Mouse (Mus musculus) urinary bladder, adult 2 months (tissue): ENCODE measurements around the gene Gm47985. TPM values are rescaled to one million over a fixed set of nuclear protein-coding genes. Genes with fewer than 3 reads are reported as not detected.
"Not testable (repeated sequence)": the region's sequence is repeated elsewhere in the genome, so short reads cannot be mapped to it uniquely, and the experiment has no call there.

Source experiments
- DNase-seq: peaks from one replicate; pipeline ENCODE4 v3.0.0; 2022; ENCODE audit warnings: low spot score
- polyA plus RNA-seq: library from polyadenylated mRNA; depleted of rRNA; stranded (reverse); fragments of >200 nt; gene quantifications from 2 replicates; pipeline ENCODE4 v1.2.3, GENCODE M21; 2012

The Gm47985 gene
- polyA plus RNA-seq, 1 experiment: not detected

- DNase-seq: no peak
Measured at GRCm38 (mm10) chr1:151177030-151177936, 5.1 kb upstream of the Gm47985 start.

GRCm38 (mm10) chr1:151177937-151178271 is 4.4 kb upstream of the Gm47985 start:
- no peak for DNase-seq

DNA sequence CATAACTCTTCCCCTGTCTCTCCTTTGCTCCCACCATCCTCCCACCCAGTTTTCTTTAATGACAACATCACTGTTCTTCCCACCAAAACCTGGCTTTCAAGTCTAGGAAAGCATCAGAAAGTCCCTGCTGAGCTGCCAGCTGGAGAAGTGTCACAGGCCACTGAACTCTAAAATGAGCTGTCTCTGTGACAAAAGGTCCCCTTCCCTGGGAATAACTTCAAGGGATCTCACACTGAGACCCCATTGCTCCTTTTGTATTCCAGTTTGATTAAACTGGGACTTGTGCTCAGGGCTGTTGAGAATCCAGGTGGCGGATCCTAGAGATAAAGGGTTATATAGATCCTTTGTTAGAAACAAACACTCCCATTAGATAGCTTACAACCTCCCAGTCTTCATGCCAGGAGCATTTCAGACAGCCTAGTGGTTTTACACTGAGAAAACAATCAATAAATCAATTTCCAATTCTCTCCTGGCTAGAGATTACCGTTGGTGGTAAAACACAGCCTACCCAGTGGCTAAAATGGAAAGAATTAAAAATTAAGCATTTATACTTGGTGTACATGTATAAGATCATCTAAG is 3.7 kb upstream of the Gm47985 start:
- no peak for DNase-seq

DNA sequence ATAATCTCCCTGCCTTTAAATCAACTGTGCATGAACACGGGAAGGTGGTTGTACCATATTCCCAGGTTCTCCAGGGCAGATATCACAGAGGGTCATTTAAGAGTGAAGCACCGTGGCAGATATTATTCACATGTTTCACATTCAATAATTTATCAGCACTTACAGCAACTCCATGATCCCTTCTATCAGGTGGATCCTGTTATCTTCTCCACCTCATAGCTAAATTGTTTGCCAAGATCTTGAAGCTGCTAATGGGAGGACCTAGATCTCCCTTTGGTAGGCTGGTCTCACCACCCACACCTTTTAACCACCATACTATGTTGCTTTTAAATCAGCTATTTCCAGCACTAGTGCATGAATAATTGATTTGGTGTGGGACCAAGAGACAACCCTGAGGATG is 2.2 kb upstream of the Gm47985 start:
- DNase-seq: no peak

DNA sequence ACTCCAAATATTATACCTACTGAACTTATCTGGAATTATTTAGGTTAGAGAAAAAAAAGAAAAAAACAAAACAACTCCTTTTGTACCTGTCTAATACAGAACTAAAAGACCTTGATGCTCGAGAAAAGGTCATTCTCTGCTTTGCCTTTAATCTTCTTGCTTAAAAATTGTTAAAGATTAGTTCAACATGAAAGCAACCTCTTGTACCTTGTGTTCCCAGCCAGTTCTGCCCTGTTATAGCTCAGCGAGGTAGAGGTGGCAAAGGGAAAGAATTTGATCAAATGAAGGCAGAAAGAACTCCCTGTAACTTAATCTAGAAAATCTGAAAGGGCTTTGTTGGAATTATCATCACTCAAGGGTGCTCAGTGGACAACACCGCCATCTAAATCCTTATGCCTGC is 3.8 kb downstream of the Gm47985 start:
- DNase-seq: not testable (repeated sequence)

- not testable (repeated sequence) for DNase-seq
Measured at GRCm38 (mm10) chr1:151186879-151187424, 4.6 kb downstream of the Gm47985 start.

- DNase-seq: no peak
Measured at GRCm38 (mm10) chr1:151188469-151188868, 6.1 kb downstream of the Gm47985 start.

DNA sequence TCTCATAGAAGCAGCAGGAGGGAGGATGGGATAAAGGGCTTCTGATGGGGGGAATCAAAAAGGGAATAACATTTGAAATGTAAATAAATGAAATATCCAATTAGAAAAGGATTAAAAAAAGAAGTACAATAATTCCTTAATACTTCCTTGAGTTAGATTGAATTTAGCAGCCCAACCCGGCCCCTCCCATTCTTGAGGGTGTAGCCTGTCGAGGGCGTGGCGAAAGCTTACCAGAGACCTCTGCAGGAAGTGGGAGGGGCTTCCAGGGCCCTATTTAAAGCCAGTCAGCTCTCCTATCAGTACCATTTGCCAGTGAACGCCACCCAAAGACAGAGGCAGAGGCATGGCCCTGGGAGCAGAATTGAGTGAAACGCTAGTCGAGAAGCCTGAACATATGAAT is 9.7 kb downstream of the Gm47985 start, which contains the start of gene Gm8947:
Gm8947 (plus strand) TSS at position 302 of the 400 bp plus-strand sequence.
- not testable (repeated sequence) for DNase-seq

- not testable (repeated sequence) for DNase-seq
Measured at GRCm38 (mm10) chr1:151192739-151193138, 10.4 kb downstream of the Gm47985 start.

- not testable (repeated sequence) for DNase-seq
Measured at GRCm38 (mm10) chr1:151195986-151196385, 13.6 kb downstream of the Gm47985 start.

- DNase-seq: not testable (repeated sequence)
Measured at GRCm38 (mm10) chr1:151196690-151197089, 14.4 kb downstream of the Gm47985 start.

DNA sequence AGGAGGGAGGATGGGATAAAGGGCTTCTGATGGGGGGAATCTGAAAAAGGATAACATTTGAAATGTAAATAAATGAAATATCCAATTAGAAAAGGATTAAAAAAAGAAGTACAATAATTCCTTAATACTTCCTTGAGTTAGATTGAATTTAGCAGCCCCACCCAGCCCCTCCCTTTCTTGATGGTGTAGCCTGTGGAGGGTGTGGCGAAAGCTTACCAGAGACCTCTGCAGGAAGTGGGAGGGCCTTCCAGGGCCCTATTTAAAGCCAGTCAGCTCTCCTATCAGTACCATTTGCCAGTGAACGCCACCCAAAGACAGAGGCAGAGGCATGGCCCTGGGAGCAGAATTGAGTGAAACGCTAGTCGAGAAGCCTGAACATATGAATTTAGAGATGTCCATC is 15.8 kb downstream of the Gm47985 start, which contains the start of gene Gm47995:
Gm47995 (plus strand) TSS at position 329 of the 400 bp plus-strand sequence.
- DNase-seq: not testable (repeated sequence)

DNA sequence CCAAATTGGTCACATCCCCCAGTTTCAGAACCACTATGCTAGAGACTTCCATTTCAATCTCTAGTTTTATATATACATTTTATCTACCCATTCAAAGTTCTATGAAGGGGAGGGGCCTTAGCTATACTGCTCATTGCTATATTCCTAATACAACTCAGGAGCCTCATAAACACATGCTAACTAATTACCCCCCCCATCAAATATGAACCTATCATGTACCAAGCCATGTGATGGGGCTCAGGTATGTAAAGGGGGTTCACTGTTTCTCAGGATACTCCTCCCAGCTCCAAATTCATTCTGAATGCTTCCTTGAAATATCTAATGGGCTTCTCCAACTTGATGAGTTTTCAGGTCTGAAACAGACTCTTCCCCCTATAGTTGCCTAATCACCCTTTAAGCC is 18.3 kb downstream of the Gm47985 start:
- DNase-seq: not testable (repeated sequence)

GRCm38 (mm10) chr1:151202771-151203170 is 20.4 kb downstream of the Gm47985 start:
- DNase-seq: not testable (repeated sequence)

DNA sequence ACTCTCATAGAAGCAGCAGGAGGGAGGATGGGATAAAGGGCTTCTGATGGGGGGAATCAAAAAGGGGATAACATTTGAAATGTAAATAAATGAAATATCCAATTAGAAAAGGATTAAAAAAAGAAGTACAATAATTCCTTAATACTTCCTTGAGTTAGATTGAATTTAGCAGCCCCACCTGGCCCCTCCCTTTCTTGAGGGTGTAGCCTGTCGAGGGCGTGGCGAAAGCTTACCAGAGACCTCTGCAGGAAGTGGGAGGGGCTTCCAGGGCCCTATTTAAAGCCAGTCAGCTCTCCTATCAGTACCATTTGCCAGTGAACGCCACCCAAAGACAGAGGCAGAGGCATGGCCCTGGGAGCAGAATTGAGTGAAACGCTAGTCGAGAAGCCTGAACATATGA is 21.5 kb downstream of the Gm47985 start, which contains the start of gene 3110040M04Rik:
3110040M04Rik (plus strand) TSS at position 304 of the 400 bp plus-strand sequence.
- not testable (repeated sequence) for DNase-seq

DNA sequence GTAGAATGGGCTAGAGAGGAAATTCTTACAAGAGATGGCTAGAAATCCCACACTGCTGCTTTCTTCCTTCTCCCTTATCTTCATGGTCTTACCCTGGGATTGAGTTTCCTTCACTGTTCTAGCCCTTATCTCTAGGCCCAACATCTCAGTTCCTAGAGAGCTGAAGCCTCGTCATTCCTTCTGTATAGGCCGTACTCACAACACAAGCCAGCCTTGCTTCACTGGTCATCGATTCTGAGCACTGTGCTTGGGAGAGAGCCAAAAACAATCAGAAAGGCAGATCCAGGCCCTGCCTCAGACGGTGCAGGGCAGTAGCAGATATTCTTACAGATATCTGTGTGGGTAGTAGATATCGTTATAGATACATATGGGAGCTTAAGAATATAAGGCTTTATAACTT is 26.2 kb downstream of the Gm47985 start:
- not testable (repeated sequence) for DNase-seq

DNA sequence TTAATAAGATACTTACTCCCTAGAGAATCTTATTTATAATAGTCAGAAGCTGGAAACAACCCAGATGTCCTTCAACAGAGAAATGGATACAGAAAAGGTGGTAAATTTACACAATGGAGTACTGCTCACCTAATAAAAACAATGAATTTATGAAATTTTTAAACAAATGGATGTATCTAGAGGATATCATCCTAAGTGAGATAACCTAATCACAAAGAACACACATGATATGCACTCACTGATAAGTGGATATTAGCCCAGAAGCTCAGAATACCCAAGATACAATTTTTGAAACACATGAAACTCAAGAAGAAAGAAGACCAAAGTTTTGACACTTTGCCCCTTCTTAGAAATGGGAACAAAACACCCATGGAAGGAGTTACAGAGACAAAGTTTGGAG is 26.6 kb downstream of the Gm47985 start:
- DNase-seq: not testable (repeated sequence)

- not testable (repeated sequence) for DNase-seq
Measured at GRCm38 (mm10) chr1:151209824-151210355, 27.6 kb downstream of the Gm47985 start, which contains the start of gene Gm47996. Gm47996 (plus strand) TSS chr1:151210131.

GRCm38 (mm10) chr1:151211666-151212065 is 29.3 kb downstream of the Gm47985 start:
- DNase-seq: not testable (repeated sequence)

DNA sequence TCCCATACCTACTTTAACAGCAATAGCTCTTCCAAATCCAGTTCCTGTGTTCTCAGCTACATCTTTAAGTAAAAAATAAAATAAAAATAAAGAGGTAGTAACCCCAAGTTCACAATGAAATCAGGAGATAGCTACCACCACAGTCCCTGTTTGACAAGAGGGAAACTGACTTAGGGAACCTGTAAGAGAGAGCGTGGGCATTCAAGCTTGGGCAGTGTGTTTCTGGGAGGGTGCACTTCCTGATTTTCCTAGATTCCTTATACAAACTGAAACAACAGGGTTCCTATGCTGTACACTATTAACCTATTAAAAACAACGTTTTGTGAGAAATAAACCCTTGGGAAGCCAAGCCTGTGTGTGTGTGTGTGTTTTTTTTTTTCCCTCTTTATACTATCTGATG is 32.5 kb downstream of the Gm47985 start:
- no peak for DNase-seq

DNA sequence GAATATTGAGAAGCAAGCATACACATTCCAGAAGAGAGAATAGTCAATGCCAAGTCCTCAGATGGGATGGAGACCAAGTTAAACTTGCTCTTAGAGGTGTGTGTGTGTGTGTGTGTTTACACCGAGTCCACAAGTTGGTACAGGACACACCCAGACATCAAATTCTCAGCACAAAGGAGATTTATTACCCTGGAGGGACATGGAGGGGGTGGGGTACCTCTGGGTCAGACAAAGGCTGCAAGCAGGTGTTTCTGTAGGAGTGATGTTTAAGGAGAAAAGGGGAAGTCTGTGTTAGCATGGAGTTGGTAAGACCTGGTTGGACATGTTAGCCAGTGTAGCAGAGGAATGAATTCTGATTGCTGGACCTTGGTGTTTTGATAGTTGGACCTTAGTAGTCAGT is 33.6 kb downstream of the Gm47985 start:
- no peak for DNase-seq

DNA sequence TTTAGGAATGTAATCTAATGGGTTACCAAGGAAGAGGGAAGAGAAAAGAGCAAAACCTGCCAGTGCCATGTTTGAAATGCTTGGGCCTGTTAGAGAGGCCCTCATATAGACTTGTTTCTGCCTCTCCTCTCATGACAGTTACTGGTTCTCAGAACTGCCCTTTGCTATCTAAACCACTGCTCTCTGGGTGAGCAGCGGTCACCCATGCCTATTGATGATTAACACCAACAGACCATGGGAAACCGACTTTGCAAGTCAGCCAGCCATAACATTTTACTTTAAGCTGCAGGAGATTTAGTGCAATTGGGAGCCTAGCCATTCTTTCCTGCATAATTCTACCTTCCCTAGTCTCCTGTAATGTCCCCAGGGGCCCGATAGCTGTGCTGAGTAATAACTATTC is 34.1 kb downstream of the Gm47985 start:
- no peak for DNase-seq
